In the genomic region with DNA sequence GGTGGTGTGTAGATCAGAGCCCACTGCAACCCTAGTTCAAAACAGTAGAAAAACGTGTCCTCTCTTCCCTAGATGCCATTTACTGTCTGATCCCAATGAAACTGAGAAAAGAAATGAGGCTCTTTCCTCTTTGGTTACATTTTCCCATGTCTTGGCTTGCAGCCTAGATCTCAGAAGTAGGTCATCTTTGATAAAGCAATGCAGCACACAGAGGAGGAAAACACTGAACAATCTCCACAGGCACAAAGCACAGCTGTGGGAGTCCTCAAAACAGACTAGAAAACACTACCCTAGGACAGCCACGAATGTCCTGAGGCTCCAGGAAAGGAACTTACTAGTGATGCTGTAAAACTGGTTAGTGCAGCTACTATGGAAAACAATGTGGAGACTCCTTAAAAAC, we compare ENCODE assay signal across 12 mouse cellular contexts.
A peak's percentile ranks its signal among the peaks of the same experiment; 100 is the strongest.
DNase-seq lines count a peak whose midpoint lies in the region; ATAC-seq lines count a peak whose summit lies in the region.
"Had no signal": no experiment of that assay in that cellular context is flagged by ENCODE, and none has a peak within 500 bp of the region (broad histone marks: within the 10 kb centered on the region; RNA-seq: fewer than 3 reads in every experiment).

No protein-coding gene starts in this region.

- ATAC-seq in heart, embryonic 12.5 days (ENCODE audit: insufficient number of reproducible peaks, low FRiP score): no peak
- no peak for ATAC-seq in forebrain, embryonic 15.5 days (replicated peaks)

- no peak overlapping the region for H3K27ac ChIP-seq in heart, embryonic 12.5 days (ENCODE audit: poor library complexity, severe bottlenecking)
- no peak overlapping the region for H3K27ac ChIP-seq in forebrain, embryonic 15.5 days (replicated peaks)
- H3K27ac ChIP-seq: midbrain, embryonic 12.5 days had no signal

- no peaks in the 10 kb centered on the region for H3K4me1 ChIP-seq in heart, embryonic 12.5 days (replicated peaks)
- no peaks in the 10 kb centered on the region for H3K4me1 ChIP-seq in forebrain, embryonic 15.5 days
- H3K4me1 ChIP-seq: midbrain, embryonic 12.5 days had no signal

- H3K27me3 ChIP-seq in heart, embryonic 12.5 days (replicated peaks): no peaks in the 10 kb centered on the region
- no peaks in the 10 kb centered on the region for H3K27me3 ChIP-seq in forebrain, embryonic 15.5 days
- H3K27me3 ChIP-seq: midbrain, embryonic 12.5 days had no signal

- no peak overlapping the region for H3K4me3 ChIP-seq in heart, embryonic 12.5 days
- no peak overlapping the region for H3K4me3 ChIP-seq in forebrain, embryonic 15.5 days
- H3K4me3 ChIP-seq: midbrain, embryonic 12.5 days had no signal

- WGBS in heart, embryonic 12.5 days: 47% methylated on average over 2 of the region's 2 CpGs
- WGBS in forebrain, embryonic 15.5 days: 54% methylated on average over 2 of the region's 2 CpGs

- H3K9ac ChIP-seq in heart, embryonic 12.5 days: no peak overlapping the region
- H3K9ac ChIP-seq in forebrain, embryonic 15.5 days (replicated peaks): no peak overlapping the region
- H3K9ac ChIP-seq: midbrain, embryonic 12.5 days had no signal

- H3K9me3 ChIP-seq in heart, embryonic 12.5 days (replicated peaks): no peaks in the 10 kb centered on the region
- no peaks in the 10 kb centered on the region for H3K9me3 ChIP-seq in forebrain, embryonic 15.5 days
- H3K9me3 ChIP-seq: midbrain, embryonic 12.5 days had no signal

- peak; percentile 1 to 2 for DNase-seq in heart, adult 18-20 months
- peak; percentile 7 for DNase-seq in adrenal gland, adult 8-10 months
- peak; percentile 13 for DNase-seq in cerebellum, postnatal 14 days
- DNase-seq in right cerebral cortex, postnatal 10 days (ENCODE audit: low spot score in 2 of 2): peak; percentile 49 to 54
- no peak for DNase-seq in kidney, postnatal 25 days
- no peak for DNase-seq in kidney, adult 18-20 months
- DNase-seq: gastrocnemius, postnatal 25 days; kidney, adult 2 months; layer of hippocampus, postnatal 36 days had no signal

- H3K36me3 ChIP-seq in heart, embryonic 12.5 days: no peaks in the 10 kb centered on the region
- no peaks in the 10 kb centered on the region for H3K36me3 ChIP-seq in forebrain, embryonic 15.5 days
- H3K36me3 ChIP-seq: midbrain, embryonic 12.5 days had no signal

- H3K4me2 ChIP-seq in heart, embryonic 12.5 days: no peak overlapping the region
- H3K4me2 ChIP-seq in forebrain, embryonic 15.5 days (replicated peaks): no peak overlapping the region
- H3K4me2 ChIP-seq: midbrain, embryonic 12.5 days had no signal

Comparison
In these comparisons a context has a peak if more than half of its experiments do, and no peak if none do; other contexts are left out.
1. DNase-seq: peak in heart, adult 18-20 months (2 of 2), adrenal gland, adult 8-10 months (single experiment), cerebellum, postnatal 14 days (2 of 2) and right cerebral cortex, postnatal 10 days (2 of 2); none in kidney, postnatal 25 days (0 of 2) and kidney, adult 18-20 months (single experiment).